Mouse (Mus musculus) stomach, postnatal 0 days (tissue): ENCODE measurements around the gene Rarres2.

Experiments
- CTCF ChIP-seq: IDR thresholded peaks from 2 replicates; pipeline ENCODE4 v1.5.1; 2016; ENCODE audit warnings: antibody characterized with exemption, low read depth, mild to moderate bottlenecking, moderate library complexity
- EP300 ChIP-seq: optimal IDR thresholded peaks from 2 replicates; pipeline ENCODE3; 2016; ENCODE audit warnings: antibody characterized with exemption

- TF ChIP-seq CTCF (no peak), EP300 (no peak)
Observed at GRCm38 (mm10) chr6:48578736-48579135, 6.1 kb upstream of the Rarres2 start.
